Mouse (Mus musculus): ENCODE data around the gene Clasp1. TPM values are rescaled to one million over a fixed set of nuclear protein-coding genes. Genes with fewer than 3 reads are reported as not detected.

Clasp1 gene
- polyA plus RNA-seq, 1 experiment, result 10.9 TPM

- Histone ChIP-seq H3K36me3 (ENCODE audit: control insufficient read depth, insufficient read depth, low read length) (no peaks in the 10 kb centered on the region; the same call in 1 of the 2 replicates), H3K27me3 (ENCODE audit: control insufficient read depth, insufficient read depth, low read length) (no peaks in the 10 kb centered on the region), H3K4me3 (ENCODE audit: low read depth, low read length) (no peak overlapping the region), H3K4me1 (ENCODE audit: control insufficient read depth, insufficient read depth, insufficient read length, low read length) (no peaks in the 10 kb centered on the region; the same call in 1 of the 2 replicates), H3K27ac (ENCODE audit: insufficient read depth, low read depth, low read length) (no peak overlapping the region)
- no peak for TF ChIP-seq POLR2A (IDR thresholded peaks at IDR 0.05; ENCODE audit: low read depth, low read length)
- TF ChIP-seq CTCF (IDR thresholded peaks at IDR 0.05; ENCODE audit: extremely low read depth, insufficient read length, insufficient replicate concordance, low read depth, low read length), result no peak
- 95% methylated on average over 2 of the region's 2 CpGs for WGBS
These were observed 3.4 kb downstream of the Clasp1 start for GRCm38 (mm10) chr1:118392246-118392645.

- Histone ChIP-seq H3K36me3 (ENCODE audit: control insufficient read depth, insufficient read depth, low read length) (no peaks in the 10 kb centered on the region; the same call in 1 of the 2 replicates), H3K4me1 (ENCODE audit: control insufficient read depth, insufficient read depth, insufficient read length, low read length) (no peaks in the 10 kb centered on the region; the same call in 1 of the 2 replicates), H3K27ac (ENCODE audit: insufficient read depth, low read depth, low read length) (no peak overlapping the region), H3K27me3 (ENCODE audit: control insufficient read depth, insufficient read depth, low read length) (no peaks in the 10 kb centered on the region), H3K4me3 (ENCODE audit: low read depth, low read length) (no peak overlapping the region)
- WGBS, result 95% methylated on average over 3 of the region's 3 CpGs
- TF ChIP-seq POLR2A (IDR thresholded peaks at IDR 0.05; ENCODE audit: low read depth, low read length), result no peak
- TF ChIP-seq CTCF (IDR thresholded peaks at IDR 0.05; ENCODE audit: extremely low read depth, insufficient read length, insufficient replicate concordance, low read depth, low read length), result no peak
These were observed 5.1 kb downstream of the Clasp1 start for GRCm38 (mm10) chr1:118393916-118394315.

GRCm38 (mm10) chr1:118397866-118398265 lies 9.0 kb downstream of the Clasp1 start:
- TF ChIP-seq POLR2A (IDR thresholded peaks at IDR 0.05; ENCODE audit: low read depth, low read length), result no peak
- no peak for TF ChIP-seq CTCF (IDR thresholded peaks at IDR 0.05; ENCODE audit: extremely low read depth, insufficient read length, insufficient replicate concordance, low read depth, low read length)
- H3K27me3 ChIP-seq (ENCODE audit: control insufficient read depth, insufficient read depth, low read length), result no peaks in the 10 kb centered on the region
- no peak overlapping the region for H3K27ac ChIP-seq (ENCODE audit: insufficient read depth, low read depth, low read length)
- 92% methylated on average over 9 of the region's 9 CpGs for WGBS
- H3K4me3 ChIP-seq (ENCODE audit: low read depth, low read length), result no peak overlapping the region
- no peaks in the 10 kb centered on the region; the same call in 1 of the 2 replicates for H3K36me3 ChIP-seq (ENCODE audit: control insufficient read depth, insufficient read depth, low read length)
- peaks cover under 1% of the 10 kb centered on the region; the same call in 1 of the 2 replicates for H3K4me1 ChIP-seq (ENCODE audit: control insufficient read depth, insufficient read depth, insufficient read length, low read length)

GRCm38 (mm10) chr1:118398567-118398966 lies 9.7 kb downstream of the Clasp1 start:
- no peak overlapping the region for H3K27ac ChIP-seq (ENCODE audit: insufficient read depth, low read depth, low read length)
- peaks cover 2% of the 10 kb centered on the region; the same call in 1 of the 2 replicates for H3K4me1 ChIP-seq (ENCODE audit: control insufficient read depth, insufficient read depth, insufficient read length, low read length)
- no peak for TF ChIP-seq POLR2A (IDR thresholded peaks at IDR 0.05; ENCODE audit: low read depth, low read length)
- no peak for TF ChIP-seq CTCF (IDR thresholded peaks at IDR 0.05; ENCODE audit: extremely low read depth, insufficient read length, insufficient replicate concordance, low read depth, low read length)
- H3K27me3 ChIP-seq (ENCODE audit: control insufficient read depth, insufficient read depth, low read length), result no peaks in the 10 kb centered on the region
- 72% methylated on average over 6 of the region's 6 CpGs for WGBS
- no peak overlapping the region for H3K4me3 ChIP-seq (ENCODE audit: low read depth, low read length)
- no peaks in the 10 kb centered on the region; the same call in 1 of the 2 replicates for H3K36me3 ChIP-seq (ENCODE audit: control insufficient read depth, insufficient read depth, low read length)

GRCm38 (mm10) chr1:118399625-118400310 lies 10.9 kb downstream of the Clasp1 start:
- peaks cover 2% of the 10 kb centered on the region; the same call in 1 of the 2 replicates for H3K4me1 ChIP-seq (ENCODE audit: control insufficient read depth, insufficient read depth, insufficient read length, low read length)
- TF ChIP-seq POLR2A (IDR thresholded peaks at IDR 0.05; ENCODE audit: low read depth, low read length), result no peak
- no peak for TF ChIP-seq CTCF (IDR thresholded peaks at IDR 0.05; ENCODE audit: extremely low read depth, insufficient read length, insufficient replicate concordance, low read depth, low read length)
- H3K36me3 ChIP-seq (ENCODE audit: control insufficient read depth, insufficient read depth, low read length), result no peaks in the 10 kb centered on the region; the same call in 1 of the 2 replicates
- no peak overlapping the region for H3K4me3 ChIP-seq (ENCODE audit: low read depth, low read length)
- H3K27me3 ChIP-seq (ENCODE audit: control insufficient read depth, insufficient read depth, low read length), result no peaks in the 10 kb centered on the region
- 72% methylated on average over 8 of the region's 8 CpGs for WGBS
- no peak overlapping the region for H3K27ac ChIP-seq (ENCODE audit: insufficient read depth, low read depth, low read length)

- H3K27me3 ChIP-seq (ENCODE audit: control insufficient read depth, insufficient read depth, low read length), result no peaks in the 10 kb centered on the region
- peaks cover 1% of the 10 kb centered on the region; the same call in 1 of the 2 replicates for H3K36me3 ChIP-seq (ENCODE audit: control insufficient read depth, insufficient read depth, low read length)
- peaks cover 2% of the 10 kb centered on the region; the same call in 1 of the 2 replicates for H3K4me1 ChIP-seq (ENCODE audit: control insufficient read depth, insufficient read depth, insufficient read length, low read length)
- no peak overlapping the region for H3K4me3 ChIP-seq (ENCODE audit: low read depth, low read length)
- no peak for TF ChIP-seq POLR2A (IDR thresholded peaks at IDR 0.05; ENCODE audit: low read depth, low read length)
- TF ChIP-seq CTCF (IDR thresholded peaks at IDR 0.05; ENCODE audit: extremely low read depth, insufficient read length, insufficient replicate concordance, low read depth, low read length), result no peak
- 94% methylated on average over 4 of the region's 4 CpGs for WGBS
- no peak overlapping the region for H3K27ac ChIP-seq (ENCODE audit: insufficient read depth, low read depth, low read length)
These were observed 13.1 kb downstream of the Clasp1 start for GRCm38 (mm10) chr1:118401991-118402390.

- Histone ChIP-seq H3K36me3 (ENCODE audit: control insufficient read depth, insufficient read depth, low read length) (peaks cover 1% of the 10 kb centered on the region; the same call in 1 of the 2 replicates), H3K4me3 (ENCODE audit: low read depth, low read length) (no peak overlapping the region), H3K4me1 (ENCODE audit: control insufficient read depth, insufficient read depth, insufficient read length, low read length) (peaks cover 2% of the 10 kb centered on the region; the same call in 1 of the 2 replicates), H3K27ac (ENCODE audit: insufficient read depth, low read depth, low read length) (no peak overlapping the region), H3K27me3 (ENCODE audit: control insufficient read depth, insufficient read depth, low read length) (no peaks in the 10 kb centered on the region)
- WGBS, result 67% methylated on average over 8 of the region's 8 CpGs
- TF ChIP-seq CTCF (IDR thresholded peaks at IDR 0.05; ENCODE audit: extremely low read depth, insufficient read length, insufficient replicate concordance, low read depth, low read length) (no peak), POLR2A (IDR thresholded peaks at IDR 0.05; ENCODE audit: low read depth, low read length) (no peak)
These were observed 13.7 kb downstream of the Clasp1 start for GRCm38 (mm10) chr1:118402556-118402955.

Data from small intestine, adult 2 months (tissue).